Mouse (Mus musculus) heart, embryonic 13.5 days (tissue): Measurements from ENCODE around the gene Dhtkd1. TPM values are rescaled to one million over a fixed set of nuclear protein-coding genes. Genes with fewer than 3 reads are reported as not detected.

ENCODE experiments used
- ATAC-seq: fragments of 200-750 bp; cut with Nextera tagmentation; 2 replicates; pipeline ENCODE4 v1.8.0; 2017; ENCODE audit warnings: moderate TSS enrichment; ENCODE audit not compliant: insufficient number of reproducible peaks, low FRiP score, low TSS enrichment; ENCODE audit errors: extremely low read depth
- H3K27ac ChIP-seq: fragments of 300-500 bp; sonication (generic); replicated peaks from 2 replicates; pipeline ENCODE4 v1.5.1; 2015; ENCODE audit warnings: moderate library complexity, mild to moderate bottlenecking, inconsistent platforms
- H3K27me3 ChIP-seq: fragments of 300-500 bp; sonication (generic); replicated peaks from 2 replicates; pipeline ENCODE4 v1.6.1; 2015; ENCODE audit warnings: mild to moderate bottlenecking, inconsistent platforms
- H3K36me3 ChIP-seq: fragments of 300-500 bp; sonication (generic); 2 replicates; pipeline ENCODE4 v1.6.1; 2015; ENCODE audit warnings: mild to moderate bottlenecking, inconsistent platforms
- H3K4me1 ChIP-seq: fragments of 300-500 bp; sonication (generic); 2 replicates; pipeline ENCODE4 v1.6.1; 2015; ENCODE audit warnings: inconsistent platforms
- H3K4me2 ChIP-seq: fragments of 300-500 bp; sonication (generic); 2 replicates; pipeline ENCODE4 v1.6.1; 2015; ENCODE audit warnings: inconsistent platforms, mild to moderate bottlenecking, moderate library complexity
- H3K4me3 ChIP-seq: fragments of 300-500 bp; sonication (generic); 2 replicates; pipeline ENCODE4 v1.5.1; 2015; ENCODE audit warnings: moderate library complexity, mild to moderate bottlenecking, inconsistent platforms
- H3K9ac ChIP-seq: fragments of 300-500 bp; sonication (generic); 2 replicates; pipeline ENCODE4 v1.6.1; 2015; ENCODE audit warnings: inconsistent platforms, mild to moderate bottlenecking, moderate library complexity
- H3K9me3 ChIP-seq: fragments of 300-500 bp; sonication (generic); 2 replicates; pipeline ENCODE4 v1.6.1; 2016; ENCODE audit warnings: inconsistent platforms
- WGBS: fragments of 180-500 bp; shearing (Covaris S2); methylation state at CpG from one replicate; pipeline ENCODE4 v1.1.7; 2015; ENCODE audit warnings: mixed read lengths; 5-methylcytosine and 5-hydroxymethylcytosine counted together
- polyA plus RNA-seq: library from polyadenylated mRNA; unstranded; fragments of >200 nt; fragmentation: Nextera tagmentation; extraction: Ambion mirVana; gene quantifications from 2 replicates; pipeline ENCODE4 v1.2.1, GENCODE M21; 2015

Gene Dhtkd1
- polyA plus RNA-seq, 1 experiment from 2014 or later = 1.7 TPM

GRCm38 (mm10) chr2:5930291-5931054 lies 12.1 kb downstream of the Dhtkd1 start:
- 84% methylated on average over 18 of the region's 18 CpGs for WGBS
- Histone ChIP-seq H3K27ac (no peak overlapping the region), H3K9me3 (no peaks in the 10 kb centered on the region), H3K4me1 (no peaks in the 10 kb centered on the region), H3K27me3 (no peaks in the 10 kb centered on the region), H3K9ac (no peak overlapping the region), H3K36me3 (peaks cover 6% of the 10 kb centered on the region; the same call in 1 of the 2 replicates), H3K4me3 (no peak overlapping the region), H3K4me2 (no peak overlapping the region)
- no peak for ATAC-seq

GRCm38 (mm10) chr2:5929793-5930192 lies 12.8 kb downstream of the Dhtkd1 start:
- no peaks in the 10 kb centered on the region for H3K9me3 ChIP-seq
- no peak overlapping the region for H3K4me2 ChIP-seq
- no peak overlapping the region for H3K27ac ChIP-seq
- H3K4me3 ChIP-seq = no peak overlapping the region
- H3K36me3 ChIP-seq = peaks cover 6% of the 10 kb centered on the region; the same call in 1 of the 2 replicates
- no peak for ATAC-seq
- no peak overlapping the region for H3K9ac ChIP-seq
- 79% methylated on average over 5 of the region's 5 CpGs for WGBS
- no peaks in the 10 kb centered on the region for H3K4me1 ChIP-seq
- H3K27me3 ChIP-seq = no peaks in the 10 kb centered on the region

- Histone ChIP-seq H3K27ac (no peak overlapping the region), H3K4me2 (no peak overlapping the region), H3K9ac (no peak overlapping the region), H3K27me3 (no peaks in the 10 kb centered on the region), H3K4me3 (no peak overlapping the region), H3K9me3 (no peaks in the 10 kb centered on the region), H3K4me1 (no peaks in the 10 kb centered on the region), H3K36me3 (peaks cover 6% of the 10 kb centered on the region; the same call in 1 of the 2 replicates)
- WGBS = 91% methylated on average over 5 of the region's 5 CpGs
- no peak; the same call in 1 of the 2 replicates for ATAC-seq
Observed at GRCm38 (mm10) chr2:5927481-5927880, 15.1 kb downstream of the Dhtkd1 start.

- no peaks in the 10 kb centered on the region for H3K27me3 ChIP-seq
- 76% methylated on average over 9 of the region's 9 CpGs for WGBS
- no peak overlapping the region for H3K27ac ChIP-seq
- ATAC-seq = no peak
- H3K9ac ChIP-seq = no peak overlapping the region
- no peaks in the 10 kb centered on the region for H3K4me1 ChIP-seq
- no peak overlapping the region for H3K4me2 ChIP-seq
- peaks cover 14% of the 10 kb centered on the region for H3K36me3 ChIP-seq
- no peak overlapping the region for H3K4me3 ChIP-seq
- H3K9me3 ChIP-seq = no peaks in the 10 kb centered on the region
Observed at GRCm38 (mm10) chr2:5923786-5924185, 18.8 kb downstream of the Dhtkd1 start.

- H3K27me3 ChIP-seq = no peaks in the 10 kb centered on the region
- H3K9me3 ChIP-seq = no peaks in the 10 kb centered on the region
- ATAC-seq = no peak
- H3K4me2 ChIP-seq = no peak overlapping the region
- H3K4me3 ChIP-seq = no peak overlapping the region
- no peak overlapping the region for H3K9ac ChIP-seq
- peaks cover 12% of the 10 kb centered on the region for H3K36me3 ChIP-seq
- no peak overlapping the region for H3K27ac ChIP-seq
- no peaks in the 10 kb centered on the region for H3K4me1 ChIP-seq
- 91% methylated on average over 6 of the region's 6 CpGs for WGBS
Observed at GRCm38 (mm10) chr2:5922823-5923222, 19.8 kb downstream of the Dhtkd1 start.

GRCm38 (mm10) chr2:5911282-5911965 lies 31.2 kb downstream of the Dhtkd1 start:
- H3K27me3 ChIP-seq = no peaks in the 10 kb centered on the region
- ATAC-seq = no peak
- WGBS = 57% methylated on average over 16 of the region's 16 CpGs
- no peak overlapping the region for H3K9ac ChIP-seq
- H3K9me3 ChIP-seq = no peaks in the 10 kb centered on the region
- no peak overlapping the region for H3K4me3 ChIP-seq
- H3K4me1 ChIP-seq = no peaks in the 10 kb centered on the region
- H3K4me2 ChIP-seq = no peak overlapping the region
- H3K27ac ChIP-seq = no peak overlapping the region
- H3K36me3 ChIP-seq = 0 out of 2 replicates have a peak, but pooled peaks cover 4% of the 10 kb centered on the region

GRCm38 (mm10) chr2:5906625-5907024 lies 36.0 kb downstream of the Dhtkd1 start:
- Histone ChIP-seq H3K9me3 (no peaks in the 10 kb centered on the region), H3K9ac (no peak overlapping the region), H3K27me3 (no peaks in the 10 kb centered on the region), H3K27ac (no peak overlapping the region), H3K4me1 (0 out of 2 replicates have a peak, but pooled peaks cover 5% of the 10 kb centered on the region), H3K4me2 (no peak overlapping the region), H3K36me3 (0 out of 2 replicates have a peak, but pooled peaks cover 9% of the 10 kb centered on the region), H3K4me3 (no peak overlapping the region)
- WGBS = 53% methylated on average over 3 of the region's 3 CpGs
- ATAC-seq = no peak

- WGBS = 21% methylated on average over 5 of the region's 5 CpGs
- Histone ChIP-seq H3K27me3 (no peaks in the 10 kb centered on the region), H3K36me3 (0 out of 2 replicates have a peak, but pooled peaks cover 9% of the 10 kb centered on the region), H3K9me3 (no peaks in the 10 kb centered on the region), H3K4me2 (no peak overlapping the region), H3K4me3 (no peak overlapping the region), H3K4me1 (0 out of 2 replicates have a peak, but pooled peaks cover 5% of the 10 kb centered on the region), H3K27ac (no peak overlapping the region), H3K9ac (no peak overlapping the region)
- ATAC-seq = no peak
Observed at GRCm38 (mm10) chr2:5906092-5906491, 36.5 kb downstream of the Dhtkd1 start.

GRCm38 (mm10) chr2:5900145-5900544 lies 42.4 kb downstream of the Dhtkd1 start:
- ATAC-seq = no peak
- Histone ChIP-seq H3K27me3 (no peaks in the 10 kb centered on the region), H3K4me2 (no peak overlapping the region), H3K4me3 (no peak overlapping the region), H3K9ac (no peak overlapping the region), H3K27ac (no peak overlapping the region), H3K9me3 (no peaks in the 10 kb centered on the region), H3K4me1 (no peaks in the 10 kb centered on the region), H3K36me3 (0 out of 2 replicates have a peak, but pooled peaks cover 5% of the 10 kb centered on the region)
- 66% methylated on average over 5 of the region's 5 CpGs for WGBS

- Histone ChIP-seq H3K36me3 (peaks cover 23% of the 10 kb centered on the region), H3K9me3 (no peaks in the 10 kb centered on the region), H3K27ac (peak within 1 kb of the TSS; percentile 92), H3K27me3 (no peaks in the 10 kb centered on the region), H3K4me1 (peaks cover 10% of the 10 kb centered on the region), H3K9ac (peak within 1 kb of the TSS; percentile 95), H3K4me2 (peak within 1 kb of the TSS; percentile 72), H3K4me3 (peak within 1 kb of the TSS; percentile 93)
- ATAC-seq = peak; percentile 100
- under 1% methylated on average over 62 of the region's 62 CpGs for WGBS
Observed at GRCm38 (mm10) chr2:5894843-5895570, 47.6 kb downstream of the Dhtkd1 start, which contains the start of gene Sec61a2. Gene Sec61a2 (minus strand): TSS chr2:5895432.

- H3K9me3 ChIP-seq = no peaks in the 10 kb centered on the region
- no peak for ATAC-seq
- H3K9ac ChIP-seq = peak overlapping the region; percentile 95
- peak overlapping the region; percentile 72 for H3K4me2 ChIP-seq
- no peaks in the 10 kb centered on the region for H3K27me3 ChIP-seq
- H3K36me3 ChIP-seq = peaks cover 30% of the 10 kb centered on the region
- H3K4me3 ChIP-seq = peak overlapping the region; percentile 93
- H3K27ac ChIP-seq = no peak overlapping the region; the same call in 1 of the 2 replicates
- 44% methylated on average over 11 of the region's 11 CpGs for WGBS
- H3K4me1 ChIP-seq = peaks cover 14% of the 10 kb centered on the region
Observed at GRCm38 (mm10) chr2:5894296-5894695, 48.3 kb downstream of the Dhtkd1 start.
